Mouse (Mus musculus) liver, adult 2 months (tissue): ENCODE measurements around the gene Mymx.

Experiments
- CTCF ChIP-seq: fragments of 200-500 bp; IDR thresholded peaks from 2 replicates; pipeline ENCODE4 v1.5.1; 2011; ENCODE audit warnings: low read depth, low read length, control low read depth
- POLR2A ChIP-seq: fragments of 200-500 bp; IDR thresholded peaks from 2 replicates; pipeline ENCODE4 v1.6.1; 2011; ENCODE audit warnings: low read length, control low read depth; ENCODE audit not compliant: insufficient read depth; ENCODE audit errors: extremely low read depth

DNA sequence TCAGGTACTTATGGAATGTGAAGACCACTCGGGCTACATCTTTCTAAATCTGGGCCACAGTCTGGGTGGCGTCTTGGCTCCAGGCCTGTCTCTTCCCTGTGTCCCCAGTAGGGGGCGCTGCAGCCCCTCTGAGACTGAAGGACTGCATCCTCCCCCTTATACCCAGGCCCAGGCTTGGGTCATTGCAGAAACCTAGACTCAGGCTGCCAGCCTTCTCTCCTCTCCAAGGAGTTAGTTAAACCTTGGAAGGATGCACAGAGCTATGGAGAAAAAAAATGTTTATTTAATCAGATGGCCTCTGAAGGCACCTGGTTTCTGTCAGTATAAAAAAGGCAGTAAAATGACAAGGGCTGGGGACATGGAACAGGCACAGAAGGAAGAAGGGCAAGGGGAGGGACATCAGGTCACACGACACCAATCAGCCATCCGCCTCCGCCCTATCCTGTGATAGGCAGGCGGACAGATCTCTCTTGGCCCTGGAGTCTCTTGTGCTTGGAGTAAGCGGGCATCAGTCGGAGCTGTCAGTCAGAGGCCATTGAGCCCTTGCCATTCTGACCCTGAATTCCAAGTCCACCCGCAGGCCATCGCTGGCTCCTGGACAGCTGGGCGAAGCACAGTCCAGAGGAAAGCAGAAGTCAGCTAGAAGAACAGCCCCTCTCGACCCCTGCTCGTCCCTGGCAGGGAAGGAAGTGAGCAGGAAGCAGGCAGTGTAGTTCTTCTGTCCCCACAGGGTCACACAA lies 16.8 kb downstream of the Mymx start:
- TF ChIP-seq CTCF (peak; percentile 83), POLR2A (0 out of 2 replicates have a peak, but pooled peaks have one; percentile 28)
